In genomic region chr5:111890800-111891199, GRCm38 (mm10) we compare ENCODE assay signal across 9 mouse cellular contexts.
DNase-seq lines count a peak whose midpoint lies in the region; ATAC-seq and TF ChIP-seq lines count a peak whose summit lies in the region.
"Had no signal": no experiment of that assay in that cellular context is flagged by ENCODE, and none has a peak within 500 bp of the region (broad histone marks: within the 10 kb centered on the region; RNA-seq: fewer than 3 reads in every experiment).

No protein-coding gene starts in this region.

- WGBS in forebrain, embryonic 13.5 days: 63% methylated on average over 7 of the region's 7 CpGs
- WGBS in heart, postnatal 0 days: 35% methylated on average over 7 of the region's 7 CpGs

- no peaks in the 10 kb centered on the region for H3K36me3 ChIP-seq in forebrain, embryonic 13.5 days (ENCODE audit: poor library complexity, severe bottlenecking)
- no peaks in the 10 kb centered on the region for H3K36me3 ChIP-seq in heart, postnatal 0 days (replicated peaks; ENCODE audit: control insufficient read depth, insufficient read depth, low read length)
- H3K36me3 ChIP-seq: G1E had no signal

- H3K27ac ChIP-seq in forebrain, embryonic 13.5 days: peak overlapping the region; percentile 40; the same call in 1 of the 2 replicates
- H3K27ac ChIP-seq in heart, postnatal 0 days (ENCODE audit: low read depth): 0 out of 2 replicates have a peak overlapping the region, but pooled peaks have one; percentile 18

- intact Hi-C loops in left cerebral cortex, postnatal 14 days (cut with DNase I): no loop called here

- H3K4me1 ChIP-seq in forebrain, embryonic 13.5 days: peaks cover 57% of the 10 kb centered on the region
- H3K4me1 ChIP-seq in heart, postnatal 0 days (ENCODE audit: control insufficient read depth, insufficient read depth): no peaks in the 10 kb centered on the region

- H3K4me2 ChIP-seq in forebrain, embryonic 13.5 days: no peak overlapping the region
- no peak overlapping the region for H3K4me2 ChIP-seq in heart, postnatal 0 days (ENCODE audit: low read depth, low read length)

- H3K27me3 ChIP-seq in forebrain, embryonic 13.5 days: 0 out of 2 replicates have a peak, but pooled peaks cover 2% of the 10 kb centered on the region
- peaks cover 19% of the 10 kb centered on the region for H3K27me3 ChIP-seq in heart, postnatal 0 days (ENCODE audit: control insufficient read depth, insufficient read depth, low read length)

- no peak; the same call in 1 of the 2 replicates for TF ChIP-seq EP300 in heart, postnatal 0 days (IDR thresholded peaks at IDR 0.05; ENCODE audit: low read depth)

- H3K9me3 ChIP-seq in forebrain, embryonic 13.5 days (replicated peaks): no peaks in the 10 kb centered on the region
- H3K9me3 ChIP-seq in heart, postnatal 0 days (replicated peaks; ENCODE audit: control insufficient read depth, low read length): no peaks in the 10 kb centered on the region

- no peak overlapping the region for H3K4me3 ChIP-seq in forebrain, embryonic 13.5 days
- H3K4me3 ChIP-seq in heart, postnatal 0 days (ENCODE audit: low read depth, low read length): no peak overlapping the region

- no peak for TF ChIP-seq CTCF in heart, postnatal 0 days (IDR thresholded peaks at IDR 0.05; ENCODE audit: low read depth)

- DNase-seq in left cerebral cortex, postnatal 14 days (ENCODE audit: low spot score in 2 of 2): peak; percentile 43 to 64
- no peak for DNase-seq in left cerebral cortex, adult 11 months (ENCODE audit: low spot score)
- peak; percentile 19 for DNase-seq in heart, postnatal 0 days (ENCODE audit: low spot score)
- DNase-seq in kidney, postnatal 4 days: peak; percentile 78 to 85
- peak; percentile 62 for DNase-seq in ovary, adult 18-20 months (ENCODE audit: low spot score)
- DNase-seq in spleen, adult 18-20 months: no peak
- DNase-seq in cerebellum, adult 11 months: no peak

- no peak for ATAC-seq in forebrain, embryonic 13.5 days
- peak; percentile 49 for ATAC-seq in heart, postnatal 0 days (ENCODE audit: insufficient read depth, low read depth)

- H3K9ac ChIP-seq in forebrain, embryonic 13.5 days: peak overlapping the region; percentile 3; the same call in 1 of the 2 replicates
- H3K9ac ChIP-seq in heart, postnatal 0 days (replicated peaks; ENCODE audit: low read depth, low read length): no peak overlapping the region

Comparison
In these comparisons a context has a peak if more than half of its experiments do, and no peak if none do; other contexts are left out.
1. DNase-seq: peak in left cerebral cortex, postnatal 14 days (2 of 2), heart, postnatal 0 days (single experiment), kidney, postnatal 4 days (2 of 2) and ovary, adult 18-20 months (single experiment); none in left cerebral cortex, adult 11 months (single experiment), spleen, adult 18-20 months (0 of 2) and cerebellum, adult 11 months (single experiment).